8 mouse cellular contexts compared by ENCODE assay signal in genomic region chr12:81807529-81807837, GRCm38 (mm10). TPM values are rescaled to one million over a fixed set of nuclear protein-coding genes. Genes with fewer than 3 reads are reported as not detected.
DNase-seq lines count a peak whose midpoint lies in the region; ATAC-seq lines count a peak whose summit lies in the region.

No protein-coding gene starts in this region.

- no peaks in the 10 kb centered on the region for H3K9me3 ChIP-seq in liver, embryonic 11.5 days (ENCODE audit: control insufficient read depth, low read length)
- no peaks in the 10 kb centered on the region for H3K9me3 ChIP-seq in embryonic facial prominence, embryonic 14.5 days (ENCODE audit: control insufficient read depth, low read length)
- H3K9me3 ChIP-seq in limb, embryonic 10.5 days (replicated peaks): no peaks in the 10 kb centered on the region
- H3K9me3 ChIP-seq in neural tube, embryonic 14.5 days (ENCODE audit: control insufficient read depth, low read length): no peaks in the 10 kb centered on the region; the same call in 1 of the 2 replicates

- H3K27ac ChIP-seq in liver, embryonic 11.5 days (ENCODE audit: low read depth, low read length): no peak overlapping the region
- no peak overlapping the region for H3K27ac ChIP-seq in embryonic facial prominence, embryonic 14.5 days (replicated peaks; ENCODE audit: low read depth, low read length)
- no peak overlapping the region for H3K27ac ChIP-seq in limb, embryonic 10.5 days
- H3K27ac ChIP-seq in neural tube, embryonic 14.5 days (ENCODE audit: low read depth, low read length): no peak overlapping the region

- H3K4me3 ChIP-seq in liver, embryonic 11.5 days (ENCODE audit: low read depth, low read length): peak overlapping the region; percentile 37
- peak overlapping the region; percentile 34 for H3K4me3 ChIP-seq in embryonic facial prominence, embryonic 14.5 days (ENCODE audit: low read depth, low read length)
- peak overlapping the region; percentile 47 for H3K4me3 ChIP-seq in limb, embryonic 10.5 days
- H3K4me3 ChIP-seq in neural tube, embryonic 14.5 days (ENCODE audit: low read depth, low read length): no peak overlapping the region

- WGBS in liver, embryonic 11.5 days: 3% methylated on average over 7 of the region's 7 CpGs
- WGBS in embryonic facial prominence, embryonic 14.5 days: 5% methylated on average over 7 of the region's 7 CpGs
- 2% methylated on average over 7 of the region's 7 CpGs for WGBS in limb, embryonic 10.5 days
- WGBS in neural tube, embryonic 14.5 days: 4% methylated on average over 7 of the region's 7 CpGs

- ATAC-seq in liver, embryonic 11.5 days (replicated peaks; ENCODE audit: low FRiP score): no peak
- ATAC-seq in embryonic facial prominence, embryonic 14.5 days (ENCODE audit: low read depth): 0 out of 2 replicates have a peak, but pooled peaks have one; percentile 14
- peak; percentile 17; the same call in 1 of the 2 replicates for ATAC-seq in neural tube, embryonic 14.5 days (ENCODE audit: low read depth)
- no peak for ATAC-seq in erythroblast, adult 5-6 weeks (replicated peaks; ENCODE audit: low FRiP score, poor library complexity, severe bottlenecking)

- H3K36me3 ChIP-seq in liver, embryonic 11.5 days (ENCODE audit: control insufficient read depth, insufficient read depth, low read length): no peaks in the 10 kb centered on the region
- H3K36me3 ChIP-seq in embryonic facial prominence, embryonic 14.5 days (ENCODE audit: control insufficient read depth, insufficient read depth, low read length): no peaks in the 10 kb centered on the region
- no peaks in the 10 kb centered on the region for H3K36me3 ChIP-seq in limb, embryonic 10.5 days
- no peaks in the 10 kb centered on the region for H3K36me3 ChIP-seq in neural tube, embryonic 14.5 days (ENCODE audit: control insufficient read depth, insufficient read depth, low read length)

- H3K4me2 ChIP-seq in liver, embryonic 11.5 days: peak overlapping the region; percentile 71
- peak overlapping the region; percentile 53 for H3K4me2 ChIP-seq in embryonic facial prominence, embryonic 14.5 days (ENCODE audit: low read depth, low read length)
- peak overlapping the region; percentile 38 for H3K4me2 ChIP-seq in neural tube, embryonic 14.5 days (ENCODE audit: low read depth, low read length)

- peaks cover 7% of the 10 kb centered on the region for H3K4me1 ChIP-seq in liver, embryonic 11.5 days (replicated peaks; ENCODE audit: control insufficient read depth, insufficient read depth, low read length)
- H3K4me1 ChIP-seq in embryonic facial prominence, embryonic 14.5 days (ENCODE audit: control insufficient read depth, insufficient read depth, low read length): 0 out of 2 replicates have a peak, but pooled peaks cover 6% of the 10 kb centered on the region
- peaks cover 13% of the 10 kb centered on the region for H3K4me1 ChIP-seq in limb, embryonic 10.5 days
- H3K4me1 ChIP-seq in neural tube, embryonic 14.5 days (ENCODE audit: control insufficient read depth, insufficient read depth, low read length): peaks cover 8% of the 10 kb centered on the region; the same call in 1 of the 2 replicates

- DNase-seq in liver, embryonic 11.5 days (ENCODE audit: low spot score): no peak
- no peak for DNase-seq in liver
- no peak for DNase-seq in embryonic facial prominence, embryonic 14.5 days (ENCODE audit: low spot score)
- DNase-seq in limb, embryonic 10.5 days (ENCODE audit: low spot score): no peak
- DNase-seq in frontal cortex, adult 2 months (ENCODE audit: extremely low spot score in 1 of 2, low spot score in 1 of 2): no peak
- no peak for DNase-seq in layer of hippocampus, postnatal 36 days

- 0 out of 2 replicates have a peak overlapping the region, but pooled peaks have one; percentile 12 for H3K9ac ChIP-seq in liver, embryonic 11.5 days (ENCODE audit: low read depth, low read length)
- H3K9ac ChIP-seq in embryonic facial prominence, embryonic 14.5 days (ENCODE audit: low read depth, low read length): peak overlapping the region; percentile 28; the same call in 1 of the 2 replicates
- H3K9ac ChIP-seq in neural tube, embryonic 14.5 days (replicated peaks; ENCODE audit: low read depth, low read length): no peak overlapping the region

- H3K27me3 ChIP-seq in liver, embryonic 11.5 days (replicated peaks; ENCODE audit: control insufficient read depth, insufficient read depth, low read length): 0 out of 2 replicates have a peak, but pooled peaks cover 2% of the 10 kb centered on the region
- H3K27me3 ChIP-seq in embryonic facial prominence, embryonic 14.5 days (replicated peaks; ENCODE audit: control insufficient read depth, insufficient read depth, low read length): no peaks in the 10 kb centered on the region
- H3K27me3 ChIP-seq in limb, embryonic 10.5 days (ENCODE audit: low read depth, poor library complexity, severe bottlenecking): peaks cover 16% of the 10 kb centered on the region; the same call in 1 of the 2 replicates
- no peaks in the 10 kb centered on the region for H3K27me3 ChIP-seq in neural tube, embryonic 14.5 days (ENCODE audit: control insufficient read depth, insufficient read depth, low read length)

RNA-seq across cellular contexts. Expression of gene Map3k9, which starts 26.5 kb away (rescaled TPM):
- 0.13 and 0.32 TPM in 2 replicates for polyA plus RNA-seq in liver, embryonic 11.5 days (2014; fragmentation: Nextera tagmentation; extraction: Ambion mirVana)
- 1.1 and 1.5 TPM in 2 replicates for polyA plus RNA-seq in embryonic facial prominence, embryonic 14.5 days (2014; fragmentation: Nextera tagmentation; extraction: Ambion mirVana)
- 0.66 and 0.67 TPM in 2 replicates for polyA plus RNA-seq in limb, embryonic 10.5 days (2016; fragmentation: Nextera tagmentation; extraction: Ambion mirVana)
- 12.2 and 14.2 TPM in 2 replicates for polyA plus RNA-seq in neural tube, embryonic 14.5 days (2014; fragmentation: Nextera tagmentation; extraction: Ambion mirVana)
- polyA plus RNA-seq in frontal cortex, adult 2 months (2012; rRNA removed): 10.7 and 14.2 TPM in 2 replicates
- 0.58 and 4.8 TPM in 2 replicates for total RNA-seq in erythroblast, adult 5-6 weeks (2015; ENCODE audit: low replicate concordance)
- total RNA-seq in erythroblast, adult 5-6 weeks (2017; ENCODE audit: low replicate concordance): 1.5 and 1.6 TPM in 2 replicates
- 10 to 100 TPM; 29.6 to 33.0 TPM for total RNA-seq in layer of hippocampus, postnatal 36 days (2021)

RNA-seq across cellular contexts. Expression of gene Pcnx, which starts 52.3 kb away (rescaled TPM):
- 7.9 and 9.4 TPM in 2 replicates for polyA plus RNA-seq in liver, embryonic 11.5 days (2014; fragmentation: Nextera tagmentation; extraction: Ambion mirVana)
- polyA plus RNA-seq in embryonic facial prominence, embryonic 14.5 days (2014; fragmentation: Nextera tagmentation; extraction: Ambion mirVana): 16.7 and 20.0 TPM in 2 replicates
- polyA plus RNA-seq in limb, embryonic 10.5 days (2016; fragmentation: Nextera tagmentation; extraction: Ambion mirVana): 6.6 and 8.3 TPM in 2 replicates
- polyA plus RNA-seq in neural tube, embryonic 14.5 days (2014; fragmentation: Nextera tagmentation; extraction: Ambion mirVana): 15.4 and 23.5 TPM in 2 replicates
- polyA plus RNA-seq in frontal cortex, adult 2 months (2012; rRNA removed): 36.9 and 40.1 TPM in 2 replicates
- 2.5 and 8.6 TPM in 2 replicates for total RNA-seq in erythroblast, adult 5-6 weeks (2015; ENCODE audit: low replicate concordance)
- total RNA-seq in erythroblast, adult 5-6 weeks (2017; ENCODE audit: low replicate concordance): 3.8 and 4.2 TPM in 2 replicates
- 100 to 1,000 TPM; 103 to 113 TPM for total RNA-seq in layer of hippocampus, postnatal 36 days (2021)

Comparison
In these comparisons a context has a peak if more than half of its experiments do, and no peak if none do; other contexts are left out.
1. ATAC-seq: peak in embryonic facial prominence, embryonic 14.5 days (single experiment) and neural tube, embryonic 14.5 days (single experiment); none in liver, embryonic 11.5 days (single experiment) and erythroblast, adult 5-6 weeks (single experiment).
2. Peak in every context shown above with its lines, with median percentiles within 50 percentile points of each other: H3K4me2 ChIP-seq.